Mouse (Mus musculus) heart, embryonic 12.5 days (tissue): ENCODE results near the gene Zfp738. TPM values are rescaled to one million over a fixed set of nuclear protein-coding genes. Genes with fewer than 3 reads are reported as not detected.

Experiments used
- ATAC-seq: fragments of 200-750 bp; cut with Nextera tagmentation; 2 replicates; pipeline ENCODE4 v1.8.0; 2017; ENCODE audit warnings: moderate TSS enrichment, moderate library complexity; ENCODE audit not compliant: insufficient number of reproducible peaks, low FRiP score
- H3K27ac ChIP-seq: fragments of 300-500 bp; sonication (generic); 2 replicates; pipeline ENCODE4 v1.5.1; 2016; ENCODE audit warnings: mild to moderate bottlenecking, moderate library complexity; ENCODE audit not compliant: poor library complexity, severe bottlenecking
- H3K27me3 ChIP-seq: fragments of 300-500 bp; sonication (generic); replicated peaks from 2 replicates; pipeline ENCODE4 v1.6.1; 2016; ENCODE audit warnings: mild to moderate bottlenecking, moderate library complexity
- H3K36me3 ChIP-seq: fragments of 300-500 bp; sonication (generic); 2 replicates; pipeline ENCODE4 v1.6.1; 2016; ENCODE audit warnings: mild to moderate bottlenecking, moderate library complexity
- H3K4me1 ChIP-seq: fragments of 300-500 bp; sonication (generic); replicated peaks from 2 replicates; pipeline ENCODE4 v1.6.1; 2016; ENCODE audit warnings: mild to moderate bottlenecking
- H3K4me2 ChIP-seq: fragments of 300-500 bp; sonication (generic); 2 replicates; pipeline ENCODE4 v1.6.1; 2016; ENCODE audit warnings: mild to moderate bottlenecking, moderate library complexity
- H3K4me3 ChIP-seq: fragments of 300-500 bp; sonication (generic); 2 replicates; pipeline ENCODE4 v1.5.1; 2016; ENCODE audit warnings: mild to moderate bottlenecking
- H3K9ac ChIP-seq: fragments of 300-500 bp; sonication (generic); 2 replicates; pipeline ENCODE4 v1.6.1; 2016; ENCODE audit warnings: mild to moderate bottlenecking, moderate library complexity
- H3K9me3 ChIP-seq: fragments of 300-500 bp; sonication (generic); replicated peaks from 2 replicates; pipeline ENCODE4 v1.6.1; 2016; ENCODE audit warnings: mild to moderate bottlenecking, moderate library complexity
- WGBS: fragments of 180-500 bp; shearing (Covaris S2); methylation state at CpG from one replicate; pipeline ENCODE4 v1.1.7; 2016; 5-methylcytosine and 5-hydroxymethylcytosine counted together
- polyA plus RNA-seq: library from polyadenylated mRNA; unstranded; fragments of >200 nt; fragmentation: Nextera tagmentation; extraction: Ambion mirVana; gene quantifications from 2 replicates; pipeline ENCODE4 v1.2.1, GENCODE M21; 2016

The Zfp738 gene
- polyA plus RNA-seq, 1 experiment from 2014 or later: 7.8 TPM

GRCm38 (mm10) chr13:67637294-67638007, 49.4 kb downstream of the Zfp738 start, which contains the start of the genes Gm49345 and Zfp729a:
Gene Gm49345, minus strand, starts transcription at chr13:67637769.
Gene Zfp729a, minus strand, starts transcription at chr13:67637791.
- no peaks in the 10 kb centered on the region for H3K27me3 ChIP-seq
- H3K36me3 ChIP-seq: no peaks in the 10 kb centered on the region
- peak within 1 kb of the TSS; percentile 83 for H3K9ac ChIP-seq
- H3K27ac ChIP-seq: peak within 1 kb of the TSS; percentile 41; the same call in 1 of the 2 replicates
- H3K4me1 ChIP-seq: 0 out of 2 replicates have a peak, but pooled peaks cover 2% of the 10 kb centered on the region
- peak within 1 kb of the TSS; percentile 97 for H3K4me3 ChIP-seq
- WGBS: under 1% methylated on average over 19 of the region's 19 CpGs
- peak; percentile 98 for ATAC-seq
- no peaks in the 10 kb centered on the region for H3K9me3 ChIP-seq
- H3K4me2 ChIP-seq: peak within 1 kb of the TSS; percentile 56

- no peak for ATAC-seq
- H3K36me3 ChIP-seq: peaks cover 2% of the 10 kb centered on the region; the same call in 1 of the 2 replicates
- no peaks in the 10 kb centered on the region; the same call in 1 of the 2 replicates for H3K9me3 ChIP-seq
- H3K4me3 ChIP-seq: no peak overlapping the region
- no peak overlapping the region for H3K27ac ChIP-seq
- H3K4me2 ChIP-seq: no peak overlapping the region
- H3K9ac ChIP-seq: no peak overlapping the region
- H3K4me1 ChIP-seq: peaks cover 3% of the 10 kb centered on the region
- no peaks in the 10 kb centered on the region for H3K27me3 ChIP-seq
- WGBS: 83% methylated on average over 4 of the region's 4 CpGs
Observed at GRCm38 (mm10) chr13:67610108-67610507, 76.8 kb downstream of the Zfp738 start.

GRCm38 (mm10) chr13:67609066-67609876, 77.6 kb downstream of the Zfp738 start, which contains the start of gene Zfp729b:
Gene Zfp729b, minus strand, starts transcription at chr13:67609707.
- peak; percentile 97 for ATAC-seq
- peak within 1 kb of the TSS; percentile 90 for H3K4me3 ChIP-seq
- H3K4me1 ChIP-seq: peaks cover 3% of the 10 kb centered on the region
- peak within 1 kb of the TSS; percentile 68 for H3K27ac ChIP-seq
- H3K9me3 ChIP-seq: no peaks in the 10 kb centered on the region; the same call in 1 of the 2 replicates
- peaks cover 2% of the 10 kb centered on the region; the same call in 1 of the 2 replicates for H3K36me3 ChIP-seq
- whole genome bisulfite sequencing: 3% methylated on average over 20 of the region's 20 CpGs
- no peaks in the 10 kb centered on the region for H3K27me3 ChIP-seq
- peak within 1 kb of the TSS; percentile 74 for H3K4me2 ChIP-seq
- H3K9ac ChIP-seq: peak within 1 kb of the TSS; percentile 82

Other genes starting within 250 kb of the Zfp738 start
- 6.2 and 7.2 TPM in 2 replicates for gene Zfp874a, start 235.4 kb downstream of the Zfp738 start, polyA plus RNA-seq
- gene Zfp874b, start 202.8 kb downstream of the Zfp738 start, polyA plus RNA-seq: 1.3 and 2.0 TPM in 2 replicates
- 10.5 and 11.2 TPM in 2 replicates for gene Zfp58, start 186.5 kb downstream of the Zfp738 start, polyA plus RNA-seq
- not detected in 2 replicates for gene Gm26965, start 160.9 kb downstream of the Zfp738 start, polyA plus RNA-seq
- 17.3 and 18.2 TPM in 2 replicates for gene Zfp87, start 160.9 kb downstream of the Zfp738 start, polyA plus RNA-seq
- 9.6 and 9.9 TPM in 2 replicates for gene Zfp748, start 133.2 kb downstream of the Zfp738 start, polyA plus RNA-seq
- 2.4 and 2.9 TPM in 2 replicates for gene Zfp729b, start 77.4 kb downstream of the Zfp738 start, polyA plus RNA-seq
- not detected in 2 replicates for gene Gm49345, start 49.3 kb downstream of the Zfp738 start, polyA plus RNA-seq
- 1.7 and 2.3 TPM in 2 replicates for gene Zfp729a, start 49.3 kb downstream of the Zfp738 start, polyA plus RNA-seq
- 4.2 and 5.0 TPM in 2 replicates for gene Zfp65, start 42.1 kb upstream of the Zfp738 start, polyA plus RNA-seq
- 2.6 and 3.3 TPM in 2 replicates for gene Zfp85, start 68.2 kb upstream of the Zfp738 start, polyA plus RNA-seq
- gene Zfp493, start 92.6 kb upstream of the Zfp738 start, polyA plus RNA-seq: 1.7 and 2.5 TPM in 2 replicates
- 3.6 and 4.3 TPM in 2 replicates for gene Zfp273, start 126.7 kb upstream of the Zfp738 start, polyA plus RNA-seq
- gene Gm10037, start 144.0 kb upstream of the Zfp738 start, polyA plus RNA-seq: 0.64 and 1.5 TPM in 2 replicates
- not detected in 2 replicates for gene BC048507, start 176.3 kb upstream of the Zfp738 start, polyA plus RNA-seq